9 mouse cellular contexts compared by ENCODE assay signal in genomic region chr4:95794651-95795050, GRCm38 (mm10).
A peak's percentile ranks its signal among the peaks of the same experiment; 100 is the strongest.
DNase-seq lines count a peak whose midpoint lies in the region; ATAC-seq lines count a peak whose summit lies in the region.
"Had no signal": no experiment of that assay in that cellular context is flagged by ENCODE, and none has a peak within 500 bp of the region (broad histone marks: within the 10 kb centered on the region; RNA-seq: fewer than 3 reads in every experiment).

No protein-coding gene starts in this region.

- H3K9ac ChIP-seq in midbrain, embryonic 11.5 days (ENCODE audit: low read length) = no peak overlapping the region

- no peaks in the 10 kb centered on the region for H3K27me3 ChIP-seq in midbrain, embryonic 10.5 days (ENCODE audit: low read depth, poor library complexity, severe bottlenecking)
- no peaks in the 10 kb centered on the region for H3K27me3 ChIP-seq in midbrain, embryonic 11.5 days (ENCODE audit: control insufficient read depth, insufficient read depth, low read length)

- 70% methylated on average over 6 of the region's 6 CpGs for WGBS in midbrain, embryonic 10.5 days
- WGBS in midbrain, embryonic 11.5 days = 67% methylated on average over 6 of the region's 6 CpGs

- H3K36me3 ChIP-seq in midbrain, embryonic 10.5 days = no peaks in the 10 kb centered on the region
- no peaks in the 10 kb centered on the region for H3K36me3 ChIP-seq in midbrain, embryonic 11.5 days (ENCODE audit: control insufficient read depth, insufficient read depth, low read length)

- no peaks in the 10 kb centered on the region for H3K9me3 ChIP-seq in midbrain, embryonic 10.5 days (replicated peaks)
- no peaks in the 10 kb centered on the region for H3K9me3 ChIP-seq in midbrain, embryonic 11.5 days (ENCODE audit: control insufficient read depth, low read length)

- ATAC-seq in midbrain, embryonic 11.5 days (ENCODE audit: low FRiP score) = no peak
- ATAC-seq: hindbrain, postnatal 0 days had no signal

- H3K27ac ChIP-seq in midbrain, embryonic 10.5 days (replicated peaks) = no peak overlapping the region; the same call in 1 of the 2 replicates
- no peak overlapping the region for H3K27ac ChIP-seq in midbrain, embryonic 11.5 days (ENCODE audit: low read depth, low read length)
- H3K27ac ChIP-seq: hindbrain, postnatal 0 days had no signal

- peak; percentile 17 for DNase-seq in midbrain, embryonic 10.5 days (ENCODE audit: low spot score)
- DNase-seq in midbrain, embryonic 11.5 days (ENCODE audit: low spot score, missing footprints) = no peak
- peak; percentile 71 for DNase-seq in forelimb bud, embryonic 11.5 days (ENCODE audit: low read depth, low spot score)
- peak; percentile 50 for DNase-seq in kidney, postnatal 10 days
- DNase-seq in yolk sac, embryonic 10.5 days (ENCODE audit: low spot score) = peak; percentile 77
- no peak for DNase-seq in thymus, postnatal 25 days
- DNase-seq in thymus, postnatal 4 days = no peak
- DNase-seq: right cerebral cortex, postnatal 25 days had no signal

- no peak overlapping the region for H3K4me3 ChIP-seq in midbrain, embryonic 10.5 days
- no peak overlapping the region for H3K4me3 ChIP-seq in midbrain, embryonic 11.5 days (ENCODE audit: low read depth, low read length)

- H3K4me2 ChIP-seq in midbrain, embryonic 11.5 days = no peak overlapping the region

- H3K4me1 ChIP-seq in midbrain, embryonic 10.5 days = peaks cover 4% of the 10 kb centered on the region; the same call in 1 of the 2 replicates
- H3K4me1 ChIP-seq in midbrain, embryonic 11.5 days (ENCODE audit: control insufficient read depth, insufficient read depth, low read length) = no peaks in the 10 kb centered on the region

Comparison
In these comparisons a context has a peak if more than half of its experiments do, and no peak if none do; other contexts are left out.
1. DNase-seq: peak in midbrain, embryonic 10.5 days (single experiment), forelimb bud, embryonic 11.5 days (single experiment), kidney, postnatal 10 days (single experiment) and yolk sac, embryonic 10.5 days (single experiment); none in midbrain, embryonic 11.5 days (single experiment), thymus, postnatal 25 days (single experiment) and thymus, postnatal 4 days (single experiment).